Mouse (Mus musculus): ENCODE measurements at regions not wholly inside any gene's neighbourhood (a gene's known extent, or its start where the extent isn't known, plus 50 kb on each side); places are given as distances from the start of the nearest gene placed in this dataset.

GRCm38 (mm10) chr6:140167182-140167581, 125.9 kb upstream of the Plcz1 start:
- DNase-seq = no peak

- no peak for DNase-seq
These were observed 121.5 kb upstream of the Plcz1 start for GRCm38 (mm10) chr6:140162729-140163128.

GRCm38 (mm10) chr6:140161482-140161881, 120.2 kb upstream of the Plcz1 start:
- DNase-seq = no peak

GRCm38 (mm10) chr6:140160946-140161345, 119.7 kb upstream of the Plcz1 start:
- no peak for DNase-seq

- DNase-seq = no peak
These were observed 117.7 kb upstream of the Plcz1 start for GRCm38 (mm10) chr6:140158986-140159385.

GRCm38 (mm10) chr6:140157375-140157774, 116.1 kb upstream of the Plcz1 start:
- no peak for DNase-seq

GRCm38 (mm10) chr6:140152418-140153176, 111.3 kb upstream of the Plcz1 start:
- DNase-seq = no peak

- no peak for DNase-seq
These were observed 107.5 kb upstream of the Plcz1 start for GRCm38 (mm10) chr6:140148628-140149245.

GRCm38 (mm10) chr6:140148138-140148537, 106.9 kb upstream of the Plcz1 start:
- DNase-seq = no peak

- no peak for DNase-seq
These were observed 106.5 kb upstream of the Plcz1 start for GRCm38 (mm10) chr6:140147711-140148110.

- DNase-seq = no peak
These were observed 92.5 kb upstream of the Plcz1 start for GRCm38 (mm10) chr6:140133734-140134133.

GRCm38 (mm10) chr6:140126645-140127044, 85.4 kb upstream of the Plcz1 start:
- no peak for DNase-seq

GRCm38 (mm10) chr6:140114024-140114423, 72.8 kb upstream of the Plcz1 start:
- no peak for DNase-seq

- no peak for DNase-seq
These were observed 70.8 kb upstream of the Plcz1 start for GRCm38 (mm10) chr6:140112054-140112453.

- no peak for DNase-seq
These were observed 66.8 kb upstream of the Plcz1 start for GRCm38 (mm10) chr6:140108083-140108482.

GRCm38 (mm10) chr6:140107628-140108027, 66.4 kb upstream of the Plcz1 start:
- DNase-seq = no peak

GRCm38 (mm10) chr6:140106141-140106540, 64.9 kb upstream of the Plcz1 start:
- no peak for DNase-seq

GRCm38 (mm10) chr6:140102043-140102442, 60.8 kb upstream of the Plcz1 start:
- DNase-seq = no peak

- DNase-seq = no peak
These were observed 54.2 kb upstream of the Plcz1 start for GRCm38 (mm10) chr6:140095416-140095815.

All from thymus, postnatal 36 days (tissue).